Mouse (Mus musculus) large intestine, adult 2 months (tissue): Measurements from ENCODE around the gene Olfr685. TPM values are rescaled to one million over a fixed set of nuclear protein-coding genes. Genes with fewer than 3 reads are reported as not detected.

ENCODE experiments used
- DNase-seq: peaks from one replicate; pipeline ENCODE4 v3.0.0-alpha.2; 2012; ENCODE audit warnings: low read depth, low spot score
- WGBS: fragments of 180-500 bp; shearing (Covaris S2); methylation state at CpG from one replicate; pipeline ENCODE4 v1.1.7; 2018; 5-methylcytosine and 5-hydroxymethylcytosine counted together
- polyA plus RNA-seq: library from polyadenylated mRNA; depleted of rRNA; stranded (reverse); fragments of >200 nt; gene quantifications from 2 replicates; pipeline ENCODE4 v1.2.3, GENCODE M21; 2012; rRNA removed

Olfr685 gene
- polyA plus RNA-seq = not detected in 2 replicates

DNA sequence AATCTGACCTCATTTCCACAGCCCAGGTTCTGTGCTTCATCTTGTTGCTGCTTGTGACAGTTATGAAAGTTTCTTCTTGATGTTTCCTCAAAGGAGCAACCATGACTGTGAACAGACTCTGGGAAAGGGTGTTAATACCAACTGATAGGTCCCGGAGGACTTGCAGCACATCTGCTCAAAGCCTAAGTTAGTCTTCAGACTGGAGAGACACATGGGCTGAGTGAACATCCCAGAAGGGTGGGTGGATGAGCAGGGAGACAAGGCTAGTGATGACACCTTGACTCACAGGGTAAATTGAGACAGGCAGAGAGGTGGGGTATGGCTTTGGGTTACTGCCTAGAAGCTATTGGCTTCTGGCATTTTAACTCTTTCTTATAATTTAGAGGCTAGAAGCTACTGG, at the start of gene Olfr685:
Gene Olfr685 (minus strand): TSS at position 101 of the 400 bp plus-strand sequence.
- DNase-seq = no peak
- 69% methylated on average over 1 of the region's 1 CpGs for WGBS

DNA sequence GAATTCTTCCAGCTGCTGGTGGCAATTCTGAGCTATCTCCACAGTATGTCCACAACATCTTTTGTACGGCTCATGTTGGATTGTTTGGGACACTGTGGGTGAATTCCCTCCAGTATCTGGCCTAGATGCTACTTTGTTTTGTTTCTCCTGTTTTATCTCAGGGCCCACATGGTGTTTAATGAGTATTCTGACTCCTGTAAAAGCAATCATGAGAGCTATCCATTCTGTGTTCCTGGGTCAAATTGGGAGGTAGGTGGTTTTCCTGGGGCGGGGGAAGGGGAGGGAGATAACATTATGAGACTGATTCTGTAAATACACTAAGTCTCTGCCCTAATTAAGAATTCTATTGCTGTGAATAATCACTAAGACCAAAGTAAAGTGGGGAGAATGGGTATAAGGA, 43.6 kb upstream of the Olfr685 start:
- 86% methylated on average over 2 of the region's 2 CpGs for WGBS
- DNase-seq = no peak

- WGBS = 94% methylated on average over 1 of the region's 1 CpGs
- no peak for DNase-seq
Observed at GRCm38 (mm10) chr7:105228138-105228537, 42.3 kb upstream of the Olfr685 start.

- DNase-seq = no peak
Observed at GRCm38 (mm10) chr7:105226703-105227102, 40.9 kb upstream of the Olfr685 start.

GRCm38 (mm10) chr7:105226072-105226471, 40.3 kb upstream of the Olfr685 start:
- no peak for DNase-seq

DNA sequence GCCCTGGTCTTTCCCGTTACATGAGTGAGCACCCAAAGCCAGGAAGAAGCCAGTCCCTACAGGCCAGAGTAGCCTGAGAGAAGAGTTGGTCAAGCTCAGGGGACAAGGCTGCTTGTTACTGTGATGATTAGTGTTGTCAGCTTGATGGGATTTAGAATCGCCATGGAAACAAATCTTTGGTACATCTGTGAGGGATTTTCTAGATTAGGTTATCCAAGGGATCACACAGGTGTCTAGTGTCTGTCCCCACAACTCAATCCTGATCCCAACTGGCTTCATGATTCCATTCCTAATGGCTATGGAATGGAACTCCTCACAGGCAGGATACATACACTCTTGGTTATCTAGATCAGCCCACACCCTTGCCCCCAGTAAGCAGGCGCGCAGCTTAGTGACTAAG, 32.5 kb upstream of the Olfr685 start:
- DNase-seq = no peak
- 75% methylated on average over 4 of the region's 4 CpGs for WGBS

DNA sequence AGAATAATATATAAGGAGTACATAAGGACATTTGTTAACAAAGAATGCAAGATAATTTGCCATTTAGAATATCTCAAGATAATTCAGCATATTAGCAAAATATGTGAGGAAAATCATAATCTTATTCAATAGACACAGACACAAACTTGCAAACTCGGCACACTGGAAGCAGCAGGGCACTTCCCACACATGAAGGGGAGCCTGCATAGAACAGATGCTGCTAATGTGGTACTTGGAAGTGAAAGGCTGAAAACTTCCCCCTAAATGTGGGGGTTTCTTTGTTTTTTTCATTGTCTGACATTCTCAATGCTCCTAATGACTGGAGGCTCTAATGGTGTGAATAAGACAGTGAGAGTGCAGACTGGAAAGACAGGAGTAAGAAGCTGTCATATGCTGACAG, 28.9 kb upstream of the Olfr685 start:
- 69% methylated on average over 1 of the region's 1 CpGs for WGBS
- no peak for DNase-seq

- DNase-seq = no peak
Observed at GRCm38 (mm10) chr7:105207385-105207784, 21.6 kb upstream of the Olfr685 start, which contains the start of gene Olfr686. TSS of gene Olfr686 (minus strand) at chr7:105207485.

GRCm38 (mm10) chr7:105170773-105171172, 15.0 kb downstream of the Olfr685 start:
- 45% methylated on average over 4 of the region's 4 CpGs for WGBS
- DNase-seq = no peak

- WGBS = 61% methylated on average over 1 of the region's 1 CpGs
Observed at GRCm38 (mm10) chr7:105163553-105163952, 22.3 kb downstream of the Olfr685 start, which contains the start of gene Olfr684. TSS of gene Olfr684 (minus strand) at chr7:105163653.

DNA sequence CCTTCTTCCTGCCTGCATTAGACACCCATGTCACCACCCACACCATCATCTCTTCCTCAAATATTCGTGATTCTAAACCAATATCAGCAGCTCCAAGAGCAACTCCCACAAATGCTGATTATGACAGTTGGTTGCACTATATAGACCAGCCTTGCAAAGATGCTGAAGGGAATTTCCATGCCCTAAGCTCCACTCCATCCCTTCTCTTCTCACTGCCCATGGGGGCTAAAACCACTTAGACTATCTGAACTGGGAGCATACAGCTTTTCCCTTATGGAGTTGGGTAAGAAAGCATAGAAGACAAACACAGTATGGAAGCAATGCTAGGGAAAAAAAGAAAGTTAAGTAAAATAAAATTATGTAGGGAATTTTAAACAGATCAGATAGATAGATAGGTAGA, 38.9 kb downstream of the Olfr685 start, which contains the start of gene Olfr683:
Gene Olfr683 (minus strand): TSS at position 101 of the 400 bp plus-strand sequence.
- DNase-seq = no peak
- 45% methylated on average over 1 of the region's 1 CpGs for WGBS

More at GRCm38 (mm10) chr7:105163553-105163952, 22.3 kb downstream of the Olfr685 start, which contains the start of gene Olfr684:
- no peak for DNase-seq

GRCm38 (mm10) chr7:105141275-105141674, 44.5 kb downstream of the Olfr685 start:
- 72% methylated on average over 2 of the region's 2 CpGs for WGBS
- no peak for DNase-seq

Other genes with a start within 250 kb of the Olfr685 start
- not detected in 2 replicates for gene Olfr670, start 223.4 kb downstream of the Olfr685 start, polyA plus RNA-seq
- gene Olfr671, start 206.9 kb downstream of the Olfr685 start, polyA plus RNA-seq = not detected in 2 replicates
- not detected in 2 replicates for gene Olfr672, start 184.0 kb downstream of the Olfr685 start, polyA plus RNA-seq
- gene Olfr675, start 157.6 kb downstream of the Olfr685 start, polyA plus RNA-seq = not detected in 2 replicates
- not detected in 2 replicates for gene Olfr676, start 153.3 kb downstream of the Olfr685 start, polyA plus RNA-seq
- not detected in 2 replicates for gene Olfr677, start 134.6 kb downstream of the Olfr685 start, polyA plus RNA-seq
- not detected in 2 replicates for gene Olfr678, start 121.5 kb downstream of the Olfr685 start, polyA plus RNA-seq
- not detected in 2 replicates for gene Olfr679, start 104.8 kb downstream of the Olfr685 start, polyA plus RNA-seq
- not detected in 2 replicates for gene Olfr680-ps1, start 93.2 kb downstream of the Olfr685 start, polyA plus RNA-seq
- gene Olfr681, start 69.2 kb downstream of the Olfr685 start, polyA plus RNA-seq = not detected in 2 replicates
- not detected in 2 replicates for gene Olfr683, start 39.0 kb downstream of the Olfr685 start, polyA plus RNA-seq
- gene Olfr684, start 22.4 kb downstream of the Olfr685 start, polyA plus RNA-seq = not detected in 2 replicates
- not detected in 2 replicates for gene Olfr686, start 21.5 kb upstream of the Olfr685 start, polyA plus RNA-seq
- not detected in 2 replicates for gene Olfr688, start 102.1 kb upstream of the Olfr685 start, polyA plus RNA-seq
- gene Olfr689, start 125.2 kb upstream of the Olfr685 start, polyA plus RNA-seq = not detected in 2 replicates
- not detected in 2 replicates for gene Olfr690, start 148.1 kb upstream of the Olfr685 start, polyA plus RNA-seq
- not detected in 2 replicates for gene Olfr691, start 156.3 kb upstream of the Olfr685 start, polyA plus RNA-seq
- not detected in 2 replicates for gene Olfr692, start 182.2 kb upstream of the Olfr685 start, polyA plus RNA-seq
- not detected in 2 replicates for gene Gm5901, start 189.0 kb upstream of the Olfr685 start, polyA plus RNA-seq
- gene Fam160a2, start 214.0 kb upstream of the Olfr685 start, polyA plus RNA-seq = 64.6 and 88.7 TPM in 2 replicates
- 0.09 and 0.10 TPM in 2 replicates for gene Cnga4, start 218.6 kb upstream of the Olfr685 start, polyA plus RNA-seq
- 0.12 TPM in 1 of 2 replicates, not detected in the other for gene Cckbr, start 239.7 kb upstream of the Olfr685 start, polyA plus RNA-seq